Mouse (Mus musculus) erythroblast, embryonic 14.5 days (primary cell): ENCODE results near the gene Utrn. TPM values are rescaled to one million over a fixed set of nuclear protein-coding genes. Genes with fewer than 3 reads are reported as not detected.
A peak's percentile ranks its signal among the peaks of the same experiment; 100 is the strongest.

Source experiments
- H3K27me3 ChIP-seq: 2 replicates; pipeline ENCODE4 v1.6.1; 2012; ENCODE audit warnings: inconsistent platforms; ENCODE audit not compliant: control insufficient read depth
- H3K36me3 ChIP-seq: 2 replicates; pipeline ENCODE4 v1.6.1; 2012; ENCODE audit warnings: mild to moderate bottlenecking, inconsistent platforms; ENCODE audit not compliant: control insufficient read depth
- H3K4me1 ChIP-seq: 2 replicates; pipeline ENCODE4 v1.6.1; 2012; ENCODE audit warnings: inconsistent platforms; ENCODE audit not compliant: control insufficient read depth
- H3K4me3 ChIP-seq: replicated peaks from 2 replicates; pipeline ENCODE3; 2012; ENCODE audit warnings: moderate library complexity, mild to moderate bottlenecking, inconsistent platforms
- H3K9me3 ChIP-seq: 2 replicates; pipeline ENCODE4 v1.6.1; 2012; ENCODE audit warnings: low read length, inconsistent platforms, mixed read lengths; ENCODE audit not compliant: control insufficient read depth
- GATA1 ChIP-seq: IDR thresholded peaks from 2 replicates; pipeline ENCODE4 v1.6.1; 2012; ENCODE audit warnings: low read length, inconsistent platforms, mixed read lengths
- TAL1 ChIP-seq: IDR thresholded peaks from 3 replicates; pipeline ENCODE4 v1.6.1; 2012; ENCODE audit warnings: low read length, inconsistent platforms, mixed read lengths
- polyA plus RNA-seq: library from polyadenylated mRNA; stranded (reverse); fragments of >175 nt; gene quantifications from 2 replicates; pipeline ENCODE4 v1.2.3, GENCODE M21; 2012

The Utrn gene
- polyA plus RNA-seq, 1 experiment, result 0.01 TPM

DNA sequence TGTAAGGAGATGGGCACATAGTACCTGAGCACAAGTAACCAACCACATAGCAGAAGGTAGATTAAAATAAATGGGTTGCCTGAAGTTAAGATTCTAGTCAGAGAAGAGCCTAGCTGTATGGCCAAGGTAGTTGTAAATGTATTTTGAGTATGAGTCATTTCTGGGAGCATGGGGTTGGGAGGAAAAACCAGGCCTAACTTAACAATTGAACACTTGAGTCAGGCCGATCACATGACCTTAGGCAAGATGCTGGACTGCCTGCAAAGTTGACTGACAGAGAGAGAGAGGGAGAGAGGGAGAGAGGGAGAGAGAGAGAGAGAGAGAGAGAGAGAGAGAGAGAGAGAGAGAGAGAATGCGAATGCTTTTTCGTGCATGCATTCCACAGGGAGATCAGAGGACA is 7.3 kb upstream of the Utrn start:
- H3K27me3 ChIP-seq, result 0 out of 2 replicates have a peak, but pooled peaks cover 2% of the 10 kb centered on the region
- H3K4me3 ChIP-seq, result no peak overlapping the region
- no peaks in the 10 kb centered on the region for H3K9me3 ChIP-seq
- no peaks in the 10 kb centered on the region; the same call in 1 of the 2 replicates for H3K4me1 ChIP-seq
- H3K36me3 ChIP-seq, result no peaks in the 10 kb centered on the region
- no peak for TF ChIP-seq TAL1
- TF ChIP-seq GATA1, result no peak

DNA sequence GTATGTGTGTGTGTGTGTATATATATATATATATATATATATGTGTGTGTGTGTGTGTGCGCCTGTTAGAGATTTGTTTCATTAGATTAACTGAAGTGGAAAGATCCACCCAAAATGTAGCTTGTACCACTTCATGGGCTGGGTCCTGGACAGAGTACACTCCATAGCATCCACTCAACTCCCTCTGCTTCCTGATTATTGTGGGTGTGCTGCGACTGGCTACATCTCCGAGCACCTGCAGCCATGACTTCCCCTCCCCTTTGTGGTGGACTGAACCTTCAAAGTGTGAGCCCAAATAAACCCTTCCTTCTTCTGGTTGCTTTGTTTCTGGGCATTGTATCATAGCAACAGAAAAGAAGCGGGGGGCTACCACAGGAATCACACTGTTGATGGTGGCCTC is 6.2 kb upstream of the Utrn start:
- Histone ChIP-seq H3K4me1 (no peaks in the 10 kb centered on the region; the same call in 1 of the 2 replicates), H3K27me3 (0 out of 2 replicates have a peak, but pooled peaks cover 4% of the 10 kb centered on the region), H3K4me3 (no peak overlapping the region), H3K9me3 (no peaks in the 10 kb centered on the region), H3K36me3 (no peaks in the 10 kb centered on the region)
- TF ChIP-seq GATA1, result no peak
- TF ChIP-seq TAL1, result no peak

DNA sequence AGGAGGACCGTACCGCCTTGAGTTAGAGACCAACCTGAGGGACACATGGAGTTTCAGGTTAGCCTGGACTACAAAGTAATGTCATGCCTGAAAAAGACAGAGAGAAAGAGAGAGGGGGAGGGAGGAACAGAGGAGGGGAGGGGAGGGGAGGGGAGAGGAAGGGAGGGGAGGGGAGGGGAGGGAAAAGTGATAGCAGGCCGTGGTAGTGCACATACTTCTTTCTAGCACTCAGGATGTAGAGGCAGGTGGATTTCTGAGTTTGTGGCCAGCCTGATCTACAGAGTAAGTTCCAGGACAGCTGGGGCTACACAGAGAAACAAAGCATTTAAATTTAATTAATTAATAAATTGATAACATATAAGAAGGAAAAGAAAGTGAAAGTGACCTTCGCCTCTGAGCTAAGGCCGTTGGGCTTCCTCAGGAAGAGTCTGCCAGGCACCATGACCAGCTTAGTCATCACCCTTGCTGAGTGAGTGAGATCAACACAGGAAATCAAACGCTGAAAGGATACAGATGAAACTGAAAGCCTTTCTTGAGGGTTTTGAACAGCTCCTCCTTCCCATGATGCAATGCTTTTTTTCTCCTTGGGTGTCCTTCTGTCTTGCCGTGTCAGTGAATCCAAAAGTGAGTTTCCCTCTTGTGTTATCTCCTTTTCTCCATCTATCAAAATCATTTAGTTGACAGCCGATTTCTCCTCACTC is 5.6 kb upstream of the Utrn start:
- Histone ChIP-seq H3K27me3 (0 out of 2 replicates have a peak, but pooled peaks cover 4% of the 10 kb centered on the region), H3K36me3 (no peaks in the 10 kb centered on the region), H3K4me1 (no peaks in the 10 kb centered on the region; the same call in 1 of the 2 replicates), H3K4me3 (peak overlapping the region; percentile 44), H3K9me3 (no peaks in the 10 kb centered on the region)
- TF ChIP-seq GATA1 (no peak), TAL1 (no peak)

DNA sequence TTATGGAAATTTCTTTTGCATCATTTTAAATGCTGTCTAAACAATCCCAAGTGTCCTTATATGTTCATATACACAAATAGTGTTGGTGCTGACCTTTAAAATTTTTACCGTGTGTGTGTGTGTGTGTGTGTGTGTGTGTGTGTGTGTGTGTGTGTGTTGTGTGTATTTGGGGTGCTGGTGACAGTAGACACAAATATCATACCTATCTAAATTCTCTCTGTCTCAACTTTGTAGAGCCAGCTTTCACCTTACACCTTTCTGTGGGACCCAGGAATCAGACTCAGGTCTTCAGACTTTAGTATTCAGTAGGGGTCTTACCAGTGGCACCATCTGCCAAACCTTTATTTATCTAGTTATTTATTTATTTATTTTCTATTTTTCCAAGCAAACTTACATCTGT is 681 bp upstream of the Utrn start:
- H3K36me3 ChIP-seq, result no peaks in the 10 kb centered on the region
- no peak for TF ChIP-seq TAL1
- TF ChIP-seq GATA1, result no peak
- no peaks in the 10 kb centered on the region for H3K9me3 ChIP-seq
- peaks cover 23% of the 10 kb centered on the region for H3K4me1 ChIP-seq
- no peak overlapping the region for H3K4me3 ChIP-seq
- peaks cover 27% of the 10 kb centered on the region for H3K27me3 ChIP-seq

DNA sequence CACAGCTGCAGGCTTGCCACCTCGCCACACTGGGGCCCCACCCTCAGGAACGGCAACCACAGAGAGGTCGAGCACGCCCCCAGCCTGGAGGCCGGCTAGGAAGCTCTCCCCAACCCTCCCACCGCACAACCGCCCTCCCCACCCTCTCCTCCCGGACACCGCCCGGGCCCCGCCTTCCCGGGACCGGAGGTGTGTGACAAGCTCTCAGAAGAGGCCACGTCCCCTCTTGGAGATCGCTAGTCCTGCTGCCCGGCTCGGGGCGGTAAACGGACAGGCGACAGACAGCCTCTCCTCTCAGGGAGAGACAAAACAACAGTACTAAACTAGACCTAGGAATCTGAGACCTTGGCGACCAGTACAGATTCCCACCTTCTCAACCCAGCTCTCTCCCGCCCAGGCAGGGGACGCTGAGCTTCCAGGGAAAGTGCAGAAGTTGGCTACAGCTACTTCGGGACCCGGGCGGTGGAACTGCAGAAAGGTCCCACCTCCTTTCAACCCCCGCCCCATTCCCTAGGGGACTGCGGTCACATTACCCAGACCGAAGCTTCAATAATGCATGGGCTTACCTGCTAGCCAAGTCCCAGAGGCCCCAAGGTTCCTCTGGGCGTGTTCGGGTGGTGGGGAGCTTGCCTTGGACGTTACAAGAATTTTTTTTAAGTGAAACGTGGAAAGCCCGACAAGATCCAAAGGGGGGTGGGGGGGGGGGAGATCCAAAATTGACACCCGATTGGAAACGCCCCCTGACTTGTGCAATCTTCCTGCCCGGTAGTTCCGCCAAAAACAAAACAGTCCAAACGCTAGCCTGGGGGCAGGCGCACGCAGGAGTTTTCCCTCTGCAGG is 756 bp downstream of the Utrn start:
- Histone ChIP-seq H3K27me3 (peaks cover 27% of the 10 kb centered on the region), H3K4me3 (peak overlapping the region; percentile 64), H3K36me3 (no peaks in the 10 kb centered on the region), H3K4me1 (peaks cover 23% of the 10 kb centered on the region), H3K9me3 (no peaks in the 10 kb centered on the region)
- TF ChIP-seq TAL1 (no peak), GATA1 (no peak)

DNA sequence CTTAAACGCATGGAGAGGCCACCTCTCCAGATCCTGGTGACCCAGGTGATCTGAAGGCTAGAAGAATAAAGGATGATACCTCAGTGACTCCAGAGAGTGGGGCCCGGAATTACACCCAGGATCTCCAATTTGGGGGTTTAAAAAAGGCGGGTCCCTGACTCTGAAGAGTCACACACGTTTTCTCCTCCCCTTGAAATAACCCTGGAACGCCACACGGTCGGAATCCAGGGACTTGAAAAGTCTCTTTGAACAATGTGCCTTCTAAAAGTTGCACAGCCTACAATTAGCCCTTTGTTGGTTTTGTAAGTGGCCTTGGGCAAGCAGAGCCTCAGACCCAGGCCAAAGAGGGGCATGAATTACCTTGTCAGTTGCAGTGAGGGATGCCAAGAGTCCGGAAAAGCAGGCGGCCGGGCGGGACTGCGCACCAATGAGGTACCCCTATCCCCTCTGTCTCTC is 1.4 kb downstream of the Utrn start:
- Histone ChIP-seq H3K4me1 (peaks cover 23% of the 10 kb centered on the region), H3K36me3 (no peaks in the 10 kb centered on the region), H3K9me3 (no peaks in the 10 kb centered on the region), H3K27me3 (peaks cover 27% of the 10 kb centered on the region), H3K4me3 (peak overlapping the region; percentile 64)
- TF ChIP-seq TAL1 (no peak), GATA1 (no peak)

DNA sequence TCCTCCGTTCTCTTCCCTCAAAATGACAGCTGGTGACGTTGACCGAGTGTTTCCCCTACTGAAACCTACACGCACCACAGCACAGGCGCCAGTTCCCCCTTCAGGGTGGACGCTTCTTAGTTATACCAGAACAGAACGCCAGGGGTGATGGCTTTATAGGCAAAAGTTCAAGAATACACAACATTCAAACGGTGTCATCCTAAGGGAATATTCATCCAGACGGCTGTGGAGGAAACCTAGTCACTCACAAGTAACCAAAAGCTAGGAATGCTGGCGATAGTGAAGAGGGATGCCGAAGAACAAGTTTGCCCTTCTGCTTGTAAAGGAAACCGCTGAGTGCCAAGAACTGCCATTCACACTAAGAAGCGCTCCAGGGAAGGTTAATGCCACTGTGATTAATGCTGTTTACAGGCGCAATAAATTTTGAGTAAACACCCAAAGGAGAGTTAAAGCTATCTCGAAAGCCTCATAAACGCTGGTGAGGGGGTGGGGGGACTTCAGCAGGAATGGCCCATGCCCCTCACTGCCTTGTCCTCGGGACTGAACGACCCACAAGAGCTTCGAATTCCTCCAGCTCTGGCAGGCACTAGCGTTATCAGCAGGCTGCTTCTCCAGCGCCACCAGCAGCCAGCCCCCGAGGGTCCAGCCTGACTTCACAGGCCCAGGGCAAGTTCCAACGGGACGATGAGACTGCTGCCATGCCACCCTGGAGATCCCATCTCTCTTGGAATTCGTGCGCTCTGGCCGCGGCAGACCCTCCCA is 2.0 kb downstream of the Utrn start:
- H3K4me1 ChIP-seq, result peaks cover 23% of the 10 kb centered on the region
- no peaks in the 10 kb centered on the region for H3K9me3 ChIP-seq
- H3K4me3 ChIP-seq, result peak overlapping the region; percentile 64
- H3K27me3 ChIP-seq, result peaks cover 27% of the 10 kb centered on the region
- TF ChIP-seq TAL1 (no peak), GATA1 (no peak)
- no peaks in the 10 kb centered on the region for H3K36me3 ChIP-seq

DNA sequence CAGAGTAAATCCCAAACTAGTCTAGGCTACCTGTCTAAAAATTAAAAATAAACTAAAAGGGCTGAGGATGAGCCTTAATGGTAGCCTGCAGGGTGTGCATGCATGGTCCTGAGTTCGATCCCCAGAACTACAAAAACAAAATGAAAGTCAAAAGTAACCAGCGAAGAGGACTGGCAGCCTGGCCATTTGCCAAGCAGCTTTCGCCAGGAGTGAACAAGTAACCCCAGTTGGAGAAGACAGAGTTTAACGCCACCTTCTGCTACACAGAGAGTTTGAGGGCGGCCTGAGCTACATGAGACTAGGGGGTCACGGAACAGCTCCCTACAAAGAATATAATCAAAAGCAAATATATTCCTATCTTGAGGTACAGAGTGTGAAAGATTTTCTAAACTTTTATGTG is 4.0 kb downstream of the Utrn start:
- peaks cover 23% of the 10 kb centered on the region for H3K4me1 ChIP-seq

DNA sequence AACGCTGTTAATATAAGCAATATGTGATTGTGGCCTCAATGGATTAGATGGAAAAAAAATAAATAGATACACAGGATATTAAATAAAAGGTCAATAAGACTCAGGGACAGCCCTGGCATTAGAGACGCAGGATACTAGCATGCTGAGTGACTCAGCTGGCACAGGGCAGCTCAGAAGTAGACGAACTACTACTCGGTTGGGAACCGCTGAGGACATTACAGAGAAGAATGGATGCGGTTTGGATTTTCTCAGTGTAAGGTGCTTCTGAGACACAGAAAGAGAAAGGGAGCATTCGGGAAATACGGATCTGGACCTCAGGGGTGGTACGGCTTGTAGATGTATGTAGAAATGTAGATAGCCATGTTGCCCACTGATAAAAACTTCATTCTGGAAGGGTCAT is 5.6 kb downstream of the Utrn start:
- H3K4me1 ChIP-seq, result peaks cover 15% of the 10 kb centered on the region
- no peak overlapping the region for H3K4me3 ChIP-seq
- peaks cover 15% of the 10 kb centered on the region for H3K27me3 ChIP-seq
- TF ChIP-seq GATA1 (no peak), TAL1 (no peak)
- H3K9me3 ChIP-seq, result no peaks in the 10 kb centered on the region
- H3K36me3 ChIP-seq, result no peaks in the 10 kb centered on the region; the same call in 1 of the 2 replicates

More for the DNA sequence above, 4.0 kb downstream of the Utrn start:
- no peak overlapping the region for H3K4me3 ChIP-seq
- TF ChIP-seq GATA1 (no peak), TAL1 (no peak)
- H3K27me3 ChIP-seq, result peaks cover 25% of the 10 kb centered on the region
- no peaks in the 10 kb centered on the region for H3K36me3 ChIP-seq
- H3K9me3 ChIP-seq, result no peaks in the 10 kb centered on the region
